Mouse (Mus musculus) left cerebral cortex, adult 8-10 months (tissue): ENCODE results near the gene Fkbp5. TPM values are rescaled to one million over a fixed set of nuclear protein-coding genes. Genes with fewer than 3 reads are reported as not detected.

Experiments
- DNase-seq, 2 experiments: peaks; one replicate each; pipeline ENCODE4 v3.0.0; 2022; ENCODE audit warnings: low spot score in 2 of 2
- total RNA-seq, 4 experiments: library from RNA; stranded (reverse); gene quantifications; 2 replicates each; pipeline ENCODE4 v1.2.4; 2022

Fkbp5 gene
- total RNA-seq, 4 experiments from 2014 or later: 34.6 to 56.0 (median 46.5) TPM

GRCm38 (mm10) chr17:28523355-28524008, 6.2 kb upstream of the Fkbp5 start:
- no peak for DNase-seq

DNA sequence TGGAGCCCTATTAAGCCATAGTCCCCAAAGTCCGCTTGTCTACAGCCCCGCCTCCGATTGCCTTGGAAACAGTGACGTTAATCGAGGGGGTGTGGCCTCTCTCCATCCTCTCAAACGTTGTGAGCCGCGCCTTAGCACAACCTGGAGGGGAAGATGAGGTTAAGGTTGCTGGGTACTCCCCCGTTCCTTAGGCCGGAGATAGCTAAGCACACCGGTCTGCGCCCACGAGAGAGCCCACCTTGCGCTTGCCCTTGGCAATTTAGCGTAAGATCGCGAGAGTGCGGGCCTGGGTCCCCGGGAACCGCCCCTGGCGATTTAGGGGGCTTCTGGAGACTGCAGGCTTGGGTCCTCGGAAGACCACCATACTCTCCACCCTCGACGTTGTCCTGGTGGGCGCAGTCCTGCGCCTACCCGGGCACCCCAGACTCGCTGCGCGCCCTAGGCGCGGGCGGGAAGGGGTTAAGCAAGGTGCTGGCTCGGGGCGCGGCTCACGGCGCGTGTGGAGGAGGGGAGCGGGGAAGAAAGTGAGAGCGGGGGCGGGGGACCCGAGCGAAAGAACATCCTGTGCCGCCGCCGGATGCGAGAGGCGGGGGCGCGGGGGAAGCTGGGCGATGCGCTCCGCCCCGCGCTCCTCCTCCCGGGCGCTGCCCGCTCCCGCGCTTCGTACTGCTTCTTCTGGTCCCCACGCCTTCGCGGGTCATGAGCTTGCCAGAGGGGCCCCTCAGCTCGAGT, 5.5 kb upstream of the Fkbp5 start:
- DNase-seq: peak; percentile 86 to 89

- no peak for DNase-seq
Observed at GRCm38 (mm10) chr17:28521920-28522319, 4.6 kb upstream of the Fkbp5 start.

- DNase-seq: no peak
Observed at GRCm38 (mm10) chr17:28521071-28521726, 3.9 kb upstream of the Fkbp5 start.

DNA sequence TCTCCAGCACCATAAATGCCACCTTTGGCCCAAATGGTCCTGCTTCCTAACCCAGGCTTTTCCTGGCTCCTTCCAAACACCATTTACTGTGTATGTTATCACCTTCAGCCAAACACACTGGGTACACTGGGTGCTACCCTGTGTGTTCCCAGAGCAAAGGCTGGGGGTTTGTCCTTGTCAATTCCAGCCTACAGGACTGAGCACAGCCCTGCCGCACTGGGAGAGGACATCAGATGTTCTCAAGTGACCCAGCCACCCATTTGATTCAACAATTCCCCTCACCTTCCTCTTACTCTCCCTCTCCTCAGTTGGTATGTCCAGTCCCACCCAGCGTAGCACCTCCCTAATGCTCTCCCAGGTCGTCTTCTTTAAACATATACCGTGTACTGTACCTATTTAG, 3.2 kb upstream of the Fkbp5 start:
- no peak for DNase-seq

DNA sequence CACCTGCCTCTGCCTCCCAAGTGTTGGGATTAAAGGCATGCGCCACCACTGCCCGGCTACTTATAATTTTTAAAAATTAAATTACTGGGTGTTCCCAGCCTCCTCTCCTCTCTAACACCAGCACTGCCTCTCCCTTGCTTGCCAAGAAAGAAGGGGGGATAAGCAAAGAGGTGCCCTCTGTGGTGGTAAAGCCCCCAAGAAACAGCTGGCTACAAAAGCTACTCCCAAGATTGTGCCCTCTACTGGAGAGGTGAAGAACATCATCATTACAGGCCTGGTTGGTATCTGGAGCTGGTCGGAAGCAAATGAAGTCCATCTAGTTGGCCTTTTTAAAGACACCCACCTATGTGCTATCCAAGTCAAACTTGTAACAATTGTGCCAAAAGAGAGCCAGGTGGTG, 2.5 kb upstream of the Fkbp5 start:
- no peak for DNase-seq

DNA sequence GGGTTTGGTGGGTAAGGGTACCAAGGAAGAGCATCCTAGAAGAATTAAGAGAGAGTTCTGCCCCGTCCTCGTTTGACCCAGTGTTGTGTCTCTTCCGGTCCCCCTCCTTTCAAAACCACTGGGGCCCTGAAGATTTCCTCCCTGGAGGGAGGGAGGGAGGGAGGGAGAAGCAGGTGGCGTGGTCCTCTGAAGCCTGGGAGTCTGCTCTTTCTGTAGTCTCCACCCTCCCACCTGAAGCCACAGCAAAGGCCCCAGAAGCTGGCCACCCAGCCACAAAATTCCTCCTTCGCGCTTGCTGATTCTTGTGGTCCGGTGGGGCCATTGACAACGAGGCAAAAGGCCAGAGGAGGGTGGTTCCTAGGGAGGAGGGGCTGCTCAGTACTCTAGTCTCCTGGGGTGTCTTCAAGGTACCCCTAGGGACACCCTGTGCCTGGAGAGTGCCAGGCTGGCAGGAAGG, 1.3 kb upstream of the Fkbp5 start:
- DNase-seq: no peak

- DNase-seq: peak; percentile 84 to 91
Observed at GRCm38 (mm10) chr17:28517956-28518614, 758 bp upstream of the Fkbp5 start.

DNA sequence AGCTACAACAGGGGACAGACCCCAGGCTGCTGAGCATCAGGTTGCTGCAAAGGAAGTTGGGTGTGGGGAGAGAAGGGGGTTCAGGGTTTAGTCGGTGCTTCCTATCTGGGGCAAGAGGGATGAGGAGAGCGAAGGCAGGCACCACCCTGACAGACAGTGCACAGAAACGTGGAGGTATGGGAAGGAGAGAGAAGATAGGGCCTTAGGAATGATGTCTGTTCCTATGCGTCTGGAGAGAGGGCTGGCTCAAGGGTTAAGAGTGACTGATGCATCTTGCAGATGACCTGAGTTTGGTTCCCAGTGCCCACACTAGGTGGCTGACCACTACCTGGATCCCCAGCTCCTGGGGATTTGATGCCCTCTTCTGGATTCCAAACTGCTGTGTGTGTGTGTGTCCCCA, 446 bp downstream of the Fkbp5 start:
- no peak for DNase-seq

GRCm38 (mm10) chr17:28515431-28516341, 1.6 kb downstream of the Fkbp5 start:
- DNase-seq: no peak

- no peak for DNase-seq
Observed at GRCm38 (mm10) chr17:28514555-28514954, 2.8 kb downstream of the Fkbp5 start.

DNA sequence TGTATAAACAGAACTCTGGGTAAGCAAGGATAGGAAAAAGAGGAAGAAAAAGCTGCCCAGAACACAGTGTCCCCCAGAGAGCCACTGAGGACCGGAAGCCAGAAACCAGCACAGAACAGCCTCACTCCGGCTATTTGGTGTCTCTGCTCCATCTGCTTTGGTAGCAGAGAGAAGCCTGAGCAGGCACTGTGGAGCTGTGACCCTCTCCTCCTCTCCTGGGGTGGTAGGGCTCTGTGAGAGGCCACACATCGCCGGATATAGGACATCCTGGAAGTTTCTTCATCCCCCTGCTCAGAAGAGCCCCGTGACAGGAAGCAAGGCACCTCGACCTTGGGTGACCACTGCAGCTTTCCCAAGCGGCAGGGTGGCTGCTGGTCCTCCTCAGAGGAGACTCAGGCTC, 3.5 kb downstream of the Fkbp5 start:
- DNase-seq: no peak

GRCm38 (mm10) chr17:28513337-28513736, 4.0 kb downstream of the Fkbp5 start:
- no peak for DNase-seq

DNA sequence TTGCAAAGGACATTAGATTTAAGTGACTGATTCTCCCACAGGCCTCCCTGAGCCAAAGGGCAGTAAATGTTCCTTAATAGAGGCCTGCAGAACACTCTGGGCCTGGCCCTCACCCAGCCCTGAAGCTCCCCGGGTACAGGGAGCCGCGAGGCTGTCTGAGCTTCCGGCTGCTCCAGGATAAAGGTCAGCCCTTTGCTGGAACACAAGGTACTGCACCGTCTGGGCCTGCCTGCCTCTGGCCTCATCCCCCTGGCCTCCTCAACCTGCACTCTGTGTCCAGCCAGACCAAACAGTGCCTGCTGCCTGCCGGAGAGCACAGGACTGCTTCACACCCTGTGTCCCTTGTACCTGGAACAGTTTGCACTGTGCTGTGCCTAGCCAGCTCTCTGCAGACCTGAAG, 4.6 kb downstream of the Fkbp5 start:
- DNase-seq: no peak

- no peak for DNase-seq
Observed at GRCm38 (mm10) chr17:28511616-28512541, 5.4 kb downstream of the Fkbp5 start.

DNA sequence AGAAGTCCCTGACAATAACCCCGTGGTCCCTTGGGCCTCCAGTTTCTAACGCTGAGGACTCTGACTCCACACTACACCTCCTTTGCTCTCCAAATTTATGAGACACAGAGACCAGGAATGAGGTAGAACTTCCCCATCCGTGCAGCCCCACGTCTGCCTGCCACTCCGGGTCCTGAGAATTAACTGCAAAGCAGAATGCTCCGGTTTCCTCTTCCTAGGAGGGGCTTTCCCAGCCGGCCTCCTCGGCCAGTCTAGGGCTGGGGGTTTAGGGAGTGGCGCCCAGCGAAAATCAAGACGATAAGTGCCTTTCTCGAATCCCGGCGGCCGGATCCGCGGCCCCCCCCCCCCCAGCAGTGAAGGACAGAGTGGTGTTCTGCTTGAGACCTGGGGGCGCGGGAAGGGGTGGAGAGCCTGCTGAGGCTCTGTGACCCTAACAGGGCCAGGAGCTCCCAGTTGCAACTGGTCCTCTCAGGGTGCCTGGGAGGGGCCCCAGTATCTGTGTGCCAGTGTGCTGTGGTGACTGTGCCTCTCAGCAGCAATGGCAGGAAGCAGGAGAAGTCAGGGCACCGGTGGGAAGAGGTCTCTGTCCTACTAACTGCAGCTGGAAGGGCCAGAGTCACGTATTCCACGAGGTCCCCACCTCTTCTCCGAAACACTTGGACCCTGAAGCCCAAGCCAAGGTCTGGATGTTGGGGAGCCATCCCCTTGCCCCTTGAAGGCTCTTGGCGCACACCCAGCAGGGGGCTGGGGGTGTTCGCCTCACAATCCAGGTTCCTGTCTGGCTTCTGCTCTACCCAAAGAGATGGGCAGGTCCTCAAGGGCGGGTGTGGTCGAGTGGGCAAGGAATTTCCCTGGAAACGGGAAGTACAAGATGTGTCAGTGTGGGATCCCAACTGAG, 6.6 kb downstream of the Fkbp5 start:
- DNase-seq: no peak

- no peak for DNase-seq
Observed at GRCm38 (mm10) chr17:28507496-28507895, 9.8 kb downstream of the Fkbp5 start.

- no peak for DNase-seq
Observed at GRCm38 (mm10) chr17:28506895-28507294, 10.4 kb downstream of the Fkbp5 start.

DNA sequence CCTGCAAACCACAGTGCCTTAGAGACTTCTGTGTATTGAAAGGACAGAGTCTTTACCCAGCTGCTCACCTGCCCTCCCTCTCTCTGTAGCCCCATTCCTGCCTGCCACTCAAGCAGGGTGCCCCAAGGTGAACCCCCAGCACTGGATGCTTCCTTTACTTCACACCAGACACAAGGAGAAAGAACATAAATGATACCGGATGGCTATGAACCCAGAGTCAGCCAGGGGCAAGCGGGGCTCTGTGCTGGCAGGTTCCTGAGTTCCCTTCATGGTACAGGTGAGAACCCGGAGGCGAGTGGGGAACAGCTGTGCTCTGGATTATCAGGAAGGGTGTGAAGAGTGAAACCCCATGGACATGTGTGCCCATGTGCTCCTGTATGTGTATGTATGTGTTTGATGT, 11.7 kb downstream of the Fkbp5 start:
- DNase-seq: no peak
